Mouse (Mus musculus) stomach, embryonic 14.5 days (tissue): ENCODE data around the gene Taf12. TPM values are rescaled to one million over a fixed set of nuclear protein-coding genes. Genes with fewer than 3 reads are reported as not detected.
"Not testable (repeated sequence)": the region's sequence is repeated elsewhere in the genome, so short reads cannot be mapped to it uniquely, and the experiment has no call there.

Experiments used
- ATAC-seq: fragments of 200-750 bp; cut with Nextera tagmentation; 2 replicates; pipeline ENCODE4 v1.8.0; 2017; ENCODE audit warnings: low read depth, moderate TSS enrichment; ENCODE audit not compliant: insufficient number of reproducible peaks, insufficient read depth, low FRiP score
- H3K27ac ChIP-seq: fragments of 300-500 bp; sonication (generic); 2 replicates; pipeline ENCODE4 v1.5.1; 2014; ENCODE audit warnings: mild to moderate bottlenecking, low read length, moderate library complexity, mixed read lengths
- H3K27me3 ChIP-seq: fragments of 300-500 bp; sonication (generic); 2 replicates; pipeline ENCODE4 v1.6.1; 2014; ENCODE audit warnings: low read length, control low read depth, mixed read lengths; ENCODE audit not compliant: control insufficient read depth, insufficient read depth
- H3K36me3 ChIP-seq: fragments of 300-500 bp; sonication (generic); 2 replicates; pipeline ENCODE4 v1.6.1; 2014; ENCODE audit warnings: mild to moderate bottlenecking, control low read depth, low read length, moderate library complexity, mixed read lengths; ENCODE audit not compliant: control insufficient read depth, insufficient read depth
- H3K4me1 ChIP-seq: fragments of 300-500 bp; sonication (generic); 2 replicates; pipeline ENCODE4 v1.6.1; 2014; ENCODE audit warnings: low read length, control low read depth, mixed read lengths; ENCODE audit not compliant: control insufficient read depth, insufficient read depth
- H3K4me2 ChIP-seq: fragments of 300-500 bp; sonication (generic); replicated peaks from 2 replicates; pipeline ENCODE4 v1.6.1; 2014; ENCODE audit warnings: low read depth, low read length, control low read depth
- H3K4me3 ChIP-seq: fragments of 300-500 bp; sonication (generic); 2 replicates; pipeline ENCODE4 v1.5.1; 2014; ENCODE audit warnings: low read depth, low read length, control low read depth
- H3K9ac ChIP-seq: fragments of 300-500 bp; sonication (generic); replicated peaks from 2 replicates; pipeline ENCODE4 v1.6.1; 2014; ENCODE audit warnings: low read depth, mild to moderate bottlenecking, control low read depth, low read length, moderate library complexity, mixed read lengths
- H3K9me3 ChIP-seq: fragments of 300-500 bp; sonication (generic); 2 replicates; pipeline ENCODE4 v1.6.1; 2016; ENCODE audit warnings: low read depth, low read length, control low read depth; ENCODE audit not compliant: control insufficient read depth
- WGBS: fragments of 180-500 bp; shearing (Covaris S2); extraction: QIAGEN DNeasy Blood & Tissue Kit; methylation state at CpG from one replicate; pipeline ENCODE4 v1.1.7; 2014; 5-methylcytosine and 5-hydroxymethylcytosine counted together
- polyA plus RNA-seq: library from polyadenylated mRNA; unstranded; fragments of >200 nt; fragmentation: Nextera tagmentation; extraction: Ambion mirVana; gene quantifications from 2 replicates; pipeline ENCODE4 v1.2.1, GENCODE M21; 2014

Gene Taf12
- polyA plus RNA-seq, 1 experiment from 2014 or later, result 34.8 TPM

GRCm38 (mm10) chr4:132302939-132303479 is 28.8 kb downstream of the Taf12 start, which contains the start of gene Rab42:
Rab42 (minus strand) TSS chr4:132303385.
- no peaks in the 10 kb centered on the region for H3K9me3 ChIP-seq
- WGBS, result 2% methylated on average over 31 of the region's 31 CpGs
- no peaks in the 10 kb centered on the region for H3K36me3 ChIP-seq
- H3K9ac ChIP-seq, result peak within 1 kb of the TSS; percentile 50; the same call in 1 of the 2 replicates
- H3K27me3 ChIP-seq, result no peaks in the 10 kb centered on the region
- H3K27ac ChIP-seq, result no peak within 1 kb of the TSS
- ATAC-seq, result peak; percentile 71
- H3K4me1 ChIP-seq, result 0 out of 2 replicates have a peak, but pooled peaks cover 6% of the 10 kb centered on the region
- H3K4me2 ChIP-seq, result peak within 1 kb of the TSS; percentile 70
- H3K4me3 ChIP-seq, result peak within 1 kb of the TSS; percentile 38

- H3K27ac ChIP-seq, H3K4me1 ChIP-seq, H3K27me3 ChIP-seq, H3K9ac ChIP-seq, H3K36me3 ChIP-seq, H3K9me3 ChIP-seq, ATAC-seq: not testable (repeated sequence)
- 39% methylated on average over 6 of the region's 6 CpGs for WGBS
- H3K4me2 ChIP-seq, result peak overlapping the region; percentile 70
- peak overlapping the region; percentile 38 for H3K4me3 ChIP-seq
Observed at GRCm38 (mm10) chr4:132303484-132303883, 29.3 kb downstream of the Taf12 start.

- 0 out of 2 replicates have a peak, but pooled peaks cover 8% of the 10 kb centered on the region for H3K4me1 ChIP-seq
- ATAC-seq, result no peak
- no peaks in the 10 kb centered on the region for H3K27me3 ChIP-seq
- H3K9ac ChIP-seq, result no peak overlapping the region
- H3K4me3 ChIP-seq, result no peak overlapping the region
- H3K27ac ChIP-seq, result no peak overlapping the region
- H3K4me2 ChIP-seq, result no peak overlapping the region
- no peaks in the 10 kb centered on the region for H3K9me3 ChIP-seq
- 75% methylated on average over 8 of the region's 8 CpGs for WGBS
- peaks cover 7% of the 10 kb centered on the region for H3K36me3 ChIP-seq
Observed at GRCm38 (mm10) chr4:132305276-132305675, 31.1 kb downstream of the Taf12 start.

- no peak for ATAC-seq
- no peak overlapping the region for H3K4me2 ChIP-seq
- peaks cover 14% of the 10 kb centered on the region for H3K36me3 ChIP-seq
- no peak overlapping the region for H3K27ac ChIP-seq
- H3K4me1 ChIP-seq, result 0 out of 2 replicates have a peak, but pooled peaks cover 10% of the 10 kb centered on the region
- H3K9ac ChIP-seq, result no peak overlapping the region
- no peaks in the 10 kb centered on the region for H3K9me3 ChIP-seq
- 77% methylated on average over 6 of the region's 6 CpGs for WGBS
- H3K27me3 ChIP-seq, result no peaks in the 10 kb centered on the region
- no peak overlapping the region for H3K4me3 ChIP-seq
Observed at GRCm38 (mm10) chr4:132306004-132306403, 31.8 kb downstream of the Taf12 start.

GRCm38 (mm10) chr4:132308437-132309139 is 34.4 kb downstream of the Taf12 start:
- ATAC-seq, result peak; percentile 90

GRCm38 (mm10) chr4:132309140-132309848 is 35.1 kb downstream of the Taf12 start:
- peak overlapping the region; percentile 93 for H3K27ac ChIP-seq
- 0 out of 2 replicates have a peak, but pooled peaks cover 4% of the 10 kb centered on the region for H3K4me1 ChIP-seq
- no peaks in the 10 kb centered on the region for H3K27me3 ChIP-seq
- H3K4me2 ChIP-seq, result peak overlapping the region; percentile 65
- no peaks in the 10 kb centered on the region for H3K9me3 ChIP-seq
- WGBS, result 2% methylated on average over 15 of the region's 15 CpGs
- peak overlapping the region; percentile 89 for H3K4me3 ChIP-seq
- no peak for ATAC-seq
- peaks cover 29% of the 10 kb centered on the region for H3K36me3 ChIP-seq
- H3K9ac ChIP-seq, result peak overlapping the region; percentile 94

More at GRCm38 (mm10) chr4:132308437-132309139, 34.4 kb downstream of the Taf12 start:
- peak overlapping the region; percentile 94 for H3K9ac ChIP-seq
- peak overlapping the region; percentile 89 for H3K4me3 ChIP-seq
- H3K9me3 ChIP-seq, result no peaks in the 10 kb centered on the region
- peak overlapping the region; percentile 93 for H3K27ac ChIP-seq
- no peaks in the 10 kb centered on the region for H3K27me3 ChIP-seq
- H3K4me2 ChIP-seq, result peak overlapping the region; percentile 65
- H3K4me1 ChIP-seq, result 0 out of 2 replicates have a peak, but pooled peaks cover 4% of the 10 kb centered on the region
- under 1% methylated on average over 41 of the region's 41 CpGs for WGBS
- H3K36me3 ChIP-seq, result peaks cover 22% of the 10 kb centered on the region

DNA sequence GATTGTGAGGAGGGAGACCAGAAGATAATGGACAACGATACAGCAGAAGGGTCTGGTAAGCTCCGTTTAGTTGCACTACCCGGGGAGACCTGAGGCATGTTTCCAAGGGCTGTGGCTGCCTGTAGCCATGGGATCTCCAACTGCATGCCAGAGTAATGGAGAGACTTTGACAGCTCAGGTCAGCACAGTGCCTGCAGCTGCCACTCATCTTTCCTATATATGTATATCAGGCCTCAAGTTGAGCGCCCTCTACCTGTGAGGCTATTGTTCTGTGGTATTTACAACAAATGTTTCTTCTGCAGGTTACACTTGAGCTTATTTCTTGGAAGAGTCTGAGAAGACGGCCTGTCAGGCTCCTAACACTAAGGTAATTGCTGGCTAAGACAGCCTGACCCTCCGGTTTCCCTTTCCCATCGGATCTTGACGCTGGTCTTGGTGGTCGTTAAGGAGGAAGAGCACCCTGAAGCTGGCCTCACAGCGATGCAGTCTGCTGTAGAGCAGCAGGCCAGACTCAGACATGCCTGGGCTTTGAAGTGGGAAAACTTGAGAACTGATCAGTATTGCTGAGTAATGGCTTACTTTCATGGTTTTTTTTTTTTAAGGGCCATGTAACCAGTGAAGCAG is 35.8 kb downstream of the Taf12 start:
- peak overlapping the region; percentile 94 for H3K9ac ChIP-seq
- WGBS, result 31% methylated on average over 10 of the region's 10 CpGs

GRCm38 (mm10) chr4:132311209-132311608 is 37.0 kb downstream of the Taf12 start:
- peaks cover 35% of the 10 kb centered on the region for H3K36me3 ChIP-seq
- 46% methylated on average over 1 of the region's 1 CpGs for WGBS
- no peak overlapping the region for H3K4me3 ChIP-seq
- no peak overlapping the region for H3K4me2 ChIP-seq
- no peak overlapping the region for H3K27ac ChIP-seq
- no peak for ATAC-seq
- no peak overlapping the region for H3K9ac ChIP-seq
- H3K9me3 ChIP-seq, result no peaks in the 10 kb centered on the region
- 0 out of 2 replicates have a peak, but pooled peaks cover 4% of the 10 kb centered on the region for H3K4me1 ChIP-seq
- H3K27me3 ChIP-seq, result no peaks in the 10 kb centered on the region

More for the DNA sequence above, 35.8 kb downstream of the Taf12 start:
- H3K4me1 ChIP-seq, result 0 out of 2 replicates have a peak, but pooled peaks cover 4% of the 10 kb centered on the region
- 0 out of 2 replicates have a peak overlapping the region, but pooled peaks have one; percentile 93 for H3K27ac ChIP-seq
- ATAC-seq, result no peak
- peak overlapping the region; percentile 89 for H3K4me3 ChIP-seq
- no peaks in the 10 kb centered on the region for H3K27me3 ChIP-seq
- H3K36me3 ChIP-seq, result peaks cover 30% of the 10 kb centered on the region
- no peaks in the 10 kb centered on the region for H3K9me3 ChIP-seq
- H3K4me2 ChIP-seq, result peak overlapping the region; percentile 65
